Mouse (Mus musculus): ENCODE measurements at regions not wholly inside any gene's neighbourhood (a gene's known extent, or its start where the extent isn't known, plus 50 kb on each side); places are given as distances from the start of the nearest gene placed in this dataset.

DNA sequence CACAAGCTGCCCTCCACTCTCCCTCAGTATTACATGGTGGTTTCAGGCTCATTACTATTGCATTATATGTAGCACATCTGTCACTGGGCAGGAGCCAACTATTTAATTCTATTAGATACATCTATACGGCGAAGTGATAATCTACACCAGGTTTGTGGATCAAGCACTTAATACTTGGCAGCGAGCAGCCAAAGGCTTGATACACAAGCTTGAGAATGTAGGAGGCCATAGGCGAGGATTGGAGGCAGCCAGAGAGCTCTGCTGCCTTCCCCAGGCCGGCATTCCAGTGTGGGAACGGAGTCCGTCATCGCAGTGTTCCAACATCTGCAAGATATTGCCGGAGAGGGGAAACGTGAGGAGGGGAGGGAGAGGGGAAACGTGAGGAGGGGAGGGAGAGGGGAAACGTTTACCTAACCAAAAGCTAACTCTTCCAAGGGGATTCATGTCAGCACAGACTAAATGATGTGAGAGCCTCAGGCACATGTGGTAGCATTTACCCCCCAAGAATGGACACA, 109.6 kb upstream of the Habp2 start:
- TF ChIP-seq CTCF (IDR thresholded peaks at IDR 0.05; ENCODE audit: borderline replicate concordance, control insufficient read depth, extremely low read depth, insufficient read depth, low read length, poor library complexity) (no peak), POLR2A (IDR thresholded peaks at IDR 0.05; ENCODE audit: control insufficient read depth, extremely low read depth, insufficient read depth, low read length, poor library complexity) (no peak)
